Mouse (Mus musculus) kidney, embryonic 14.5 days (tissue): ENCODE results near the gene Msmb. TPM values are rescaled to one million over a fixed set of nuclear protein-coding genes. Genes with fewer than 3 reads are reported as not detected.

Experiments
- ATAC-seq: fragments of 200-750 bp; cut with Nextera tagmentation; 2 replicates; pipeline ENCODE4 v1.8.0; 2017; ENCODE audit warnings: moderate number of reproducible peaks, mild to moderate bottlenecking, moderate TSS enrichment, moderate library complexity; ENCODE audit not compliant: low FRiP score, low TSS enrichment
- H3K27ac ChIP-seq: fragments of 300-500 bp; sonication (generic); 2 replicates; pipeline ENCODE4 v1.5.1; 2014; ENCODE audit warnings: low read depth, mild to moderate bottlenecking, low read length, moderate library complexity, mixed read lengths
- H3K27me3 ChIP-seq: fragments of 300-500 bp; sonication (generic); 2 replicates; pipeline ENCODE4 v1.6.1; 2014; ENCODE audit warnings: mild to moderate bottlenecking, low read length; ENCODE audit not compliant: control insufficient read depth, insufficient read depth
- H3K36me3 ChIP-seq: fragments of 300-500 bp; sonication (generic); 2 replicates; pipeline ENCODE4 v1.6.1; 2014; ENCODE audit warnings: low read length, mixed read lengths; ENCODE audit not compliant: control insufficient read depth, insufficient read depth
- H3K4me1 ChIP-seq: fragments of 300-500 bp; sonication (generic); 2 replicates; pipeline ENCODE4 v1.6.1; 2014; ENCODE audit warnings: low read length, mixed read lengths; ENCODE audit not compliant: control insufficient read depth, insufficient read depth
- H3K4me2 ChIP-seq: fragments of 300-500 bp; sonication (generic); replicated peaks from 2 replicates; pipeline ENCODE4 v1.6.1; 2014; ENCODE audit warnings: low read depth, mild to moderate bottlenecking, low read length
- H3K4me3 ChIP-seq: fragments of 300-500 bp; sonication (generic); 2 replicates; pipeline ENCODE4 v1.5.1; 2014; ENCODE audit warnings: mild to moderate bottlenecking, low read length
- H3K9ac ChIP-seq: fragments of 300-500 bp; sonication (generic); 2 replicates; pipeline ENCODE4 v1.6.1; 2014; ENCODE audit warnings: low read depth, mild to moderate bottlenecking, low read length, moderate library complexity
- H3K9me3 ChIP-seq: fragments of 300-500 bp; sonication (generic); 2 replicates; pipeline ENCODE4 v1.6.1; 2016; ENCODE audit warnings: low read length; ENCODE audit not compliant: control insufficient read depth
- WGBS: fragments of 180-500 bp; shearing (Covaris S2); extraction: QIAGEN DNeasy Blood & Tissue Kit; methylation state at CpG from one replicate; pipeline ENCODE4 v1.1.7; 2014; 5-methylcytosine and 5-hydroxymethylcytosine counted together
- polyA plus RNA-seq: library from polyadenylated mRNA; unstranded; fragments of >200 nt; fragmentation: Nextera tagmentation; extraction: Ambion mirVana; gene quantifications from 2 replicates; pipeline ENCODE4 v1.2.1, GENCODE M21; 2014

Gene Msmb
- polyA plus RNA-seq, 1 experiment from 2014 or later: not detected

DNA sequence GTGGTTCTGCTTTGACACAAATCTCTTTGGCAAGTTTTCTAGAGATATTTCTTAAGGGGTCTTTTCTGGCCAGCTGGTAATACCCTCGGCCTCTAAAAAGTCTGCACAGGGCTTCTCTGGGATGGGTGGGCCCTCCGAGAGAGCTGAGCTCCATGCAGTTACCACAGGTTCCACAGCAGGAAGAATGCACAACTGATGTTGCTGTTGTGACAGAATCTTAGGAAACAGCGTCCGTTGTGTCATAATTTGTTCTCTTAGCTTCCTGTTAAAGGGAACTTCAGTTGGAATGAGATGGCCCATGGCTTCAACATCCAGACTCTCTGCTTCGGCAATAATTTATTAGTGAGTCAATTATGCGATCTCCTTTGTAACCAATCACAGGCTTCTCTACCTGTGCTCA is 12.9 kb downstream of the Msmb start:
- Histone ChIP-seq H3K27me3 (no peaks in the 10 kb centered on the region), H3K9ac (no peak overlapping the region), H3K27ac (no peak overlapping the region), H3K9me3 (no peaks in the 10 kb centered on the region), H3K4me3 (no peak overlapping the region), H3K36me3 (no peaks in the 10 kb centered on the region), H3K4me1 (no peaks in the 10 kb centered on the region), H3K4me2 (no peak overlapping the region)
- WGBS: 91% methylated on average over 6 of the region's 6 CpGs
- no peak for ATAC-seq

DNA sequence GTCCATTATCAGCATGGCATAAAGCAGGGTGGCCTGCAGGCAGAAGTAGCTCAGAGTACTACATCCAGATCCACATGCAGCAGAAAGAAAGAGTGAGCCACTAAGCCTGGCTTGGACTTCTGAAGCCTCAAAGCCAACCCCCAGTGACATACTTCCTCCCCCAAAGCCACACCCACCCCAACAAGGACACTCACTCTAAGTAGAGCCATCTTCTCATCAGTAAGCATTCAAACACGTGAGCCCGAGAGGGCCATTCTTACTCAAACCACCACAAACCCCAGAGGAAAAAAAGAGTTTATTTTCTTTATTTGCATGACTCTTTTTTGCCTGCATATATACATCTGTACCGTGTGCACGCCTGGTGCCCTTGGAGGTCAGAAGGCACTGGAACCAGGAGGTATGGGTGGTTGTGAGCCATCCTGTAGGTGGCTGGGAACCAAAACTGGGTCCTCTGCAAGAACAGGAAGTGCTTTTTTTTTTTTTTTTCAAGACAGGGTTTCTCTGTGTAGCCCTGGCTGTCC is 17.4 kb downstream of the Msmb start:
- Histone ChIP-seq H3K36me3 (no peaks in the 10 kb centered on the region), H3K27ac (0 out of 2 replicates have a peak overlapping the region, but pooled peaks have one; percentile 47), H3K4me2 (peak overlapping the region; percentile 75), H3K27me3 (no peaks in the 10 kb centered on the region), H3K9me3 (no peaks in the 10 kb centered on the region), H3K4me1 (peaks cover 12% of the 10 kb centered on the region), H3K9ac (peak overlapping the region; percentile 77; the same call in 1 of the 2 replicates), H3K4me3 (peak overlapping the region; percentile 65)
- peak; percentile 36; the same call in 1 of the 2 replicates for ATAC-seq
- 44% methylated on average over 4 of the region's 4 CpGs for WGBS

DNA sequence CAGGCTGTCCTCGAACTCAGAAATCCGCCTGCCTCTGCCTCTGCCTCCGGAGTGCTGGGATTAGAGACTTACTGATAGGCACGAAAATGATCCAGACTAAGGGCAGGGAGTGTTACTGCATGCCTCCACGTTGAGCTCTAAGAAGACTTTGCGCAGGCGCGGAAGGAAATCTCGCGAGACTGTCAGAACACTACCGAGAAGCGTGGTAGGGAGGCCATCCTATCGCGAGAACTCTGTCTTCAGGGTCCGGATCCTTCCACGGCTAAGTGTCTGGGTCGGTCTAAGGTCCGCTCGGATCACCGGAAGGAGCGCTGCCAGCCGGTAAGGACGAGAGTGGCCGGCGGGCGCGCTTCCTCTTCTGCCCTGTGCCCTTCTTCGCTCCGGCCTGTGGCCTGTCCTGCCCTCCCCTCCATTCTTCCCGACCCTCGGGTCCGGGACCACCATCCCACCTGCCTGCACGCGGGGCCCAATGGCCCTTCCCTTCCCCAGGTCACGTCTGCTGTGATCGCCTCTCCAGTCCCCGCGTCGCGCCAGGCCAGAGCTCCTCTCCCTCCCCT is 17.9 kb downstream of the Msmb start, which contains the start of gene Ncoa4:
Ncoa4 (plus strand) TSS at position 176 of the 557 bp plus-strand sequence.
- H3K4me1 ChIP-seq: peaks cover 12% of the 10 kb centered on the region
- no peaks in the 10 kb centered on the region for H3K9me3 ChIP-seq
- H3K9ac ChIP-seq: peak within 1 kb of the TSS; percentile 77
- ATAC-seq: peak; percentile 97
- peak within 1 kb of the TSS; percentile 73 for H3K27ac ChIP-seq
- peak within 1 kb of the TSS; percentile 75 for H3K4me2 ChIP-seq
- H3K36me3 ChIP-seq: no peaks in the 10 kb centered on the region
- under 1% methylated on average over 40 of the region's 40 CpGs for whole genome bisulfite sequencing
- H3K4me3 ChIP-seq: peak within 1 kb of the TSS; percentile 65
- H3K27me3 ChIP-seq: no peaks in the 10 kb centered on the region

- H3K4me3 ChIP-seq: peak overlapping the region; percentile 65
- H3K27ac ChIP-seq: no peak overlapping the region
- no peak for ATAC-seq
- peak overlapping the region; percentile 75 for H3K4me2 ChIP-seq
- WGBS: 30% methylated on average over 7 of the region's 7 CpGs
- H3K36me3 ChIP-seq: no peaks in the 10 kb centered on the region
- H3K9me3 ChIP-seq: no peaks in the 10 kb centered on the region
- peak overlapping the region; percentile 77 for H3K9ac ChIP-seq
- H3K4me1 ChIP-seq: peaks cover 20% of the 10 kb centered on the region
- no peaks in the 10 kb centered on the region for H3K27me3 ChIP-seq
These were observed 18.7 kb downstream of the Msmb start for GRCm38 (mm10) chr14:32160563-32160962.

DNA sequence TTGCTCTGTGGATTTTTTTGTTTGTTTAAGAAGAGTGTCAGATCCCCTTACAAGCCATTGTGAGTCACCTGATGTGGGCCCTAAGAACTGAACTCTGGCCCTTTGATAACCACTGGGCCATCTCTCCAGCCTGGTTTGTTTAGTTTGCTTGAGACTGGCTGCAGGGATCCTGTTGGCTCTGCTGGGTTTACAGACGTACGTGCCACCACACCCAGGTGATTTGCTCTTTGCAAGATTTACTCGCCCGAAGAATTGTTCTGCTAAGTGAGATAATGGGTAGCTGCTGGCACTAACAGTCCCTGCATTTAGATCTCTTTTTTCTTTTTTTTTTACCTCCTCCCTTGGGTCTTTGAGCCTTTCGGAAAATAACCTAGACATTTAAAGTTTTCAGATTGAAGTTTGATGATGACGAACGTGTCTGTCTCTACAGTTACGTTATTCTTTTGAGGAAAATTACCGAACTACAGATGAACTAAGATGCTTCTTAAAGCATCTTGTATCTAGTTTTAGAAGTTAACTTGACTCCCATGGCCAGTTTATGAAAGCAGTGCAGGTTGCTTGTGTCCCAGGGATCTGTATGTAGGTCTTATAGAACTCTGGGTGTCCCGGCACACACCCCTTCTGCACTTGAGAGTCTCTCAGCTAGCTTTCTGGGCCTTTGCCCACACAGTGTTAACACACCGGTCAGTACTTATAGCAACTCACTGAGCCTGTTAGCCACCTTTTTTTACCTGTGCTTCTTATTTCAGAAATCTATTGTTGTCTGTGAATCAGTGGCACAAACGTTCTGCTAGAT is 19.5 kb downstream of the Msmb start:
- H3K4me2 ChIP-seq: peak overlapping the region; percentile 75
- H3K4me3 ChIP-seq: peak overlapping the region; percentile 65
- no peaks in the 10 kb centered on the region for H3K27me3 ChIP-seq
- no peak for ATAC-seq
- H3K27ac ChIP-seq: no peak overlapping the region
- no peaks in the 10 kb centered on the region for H3K9me3 ChIP-seq
- peaks cover 20% of the 10 kb centered on the region for H3K4me1 ChIP-seq
- WGBS: 86% methylated on average over 12 of the region's 12 CpGs
- H3K36me3 ChIP-seq: no peaks in the 10 kb centered on the region
- H3K9ac ChIP-seq: peak overlapping the region; percentile 77; the same call in 1 of the 2 replicates

GRCm38 (mm10) chr14:32162231-32162630 is 20.4 kb downstream of the Msmb start:
- no peak overlapping the region for H3K4me3 ChIP-seq
- no peak overlapping the region for H3K27ac ChIP-seq
- H3K4me2 ChIP-seq: no peak overlapping the region
- 83% methylated on average over 5 of the region's 5 CpGs for WGBS
- H3K36me3 ChIP-seq: no peaks in the 10 kb centered on the region
- ATAC-seq: no peak
- H3K4me1 ChIP-seq: peaks cover 20% of the 10 kb centered on the region
- no peak overlapping the region for H3K9ac ChIP-seq
- no peaks in the 10 kb centered on the region for H3K27me3 ChIP-seq
- no peaks in the 10 kb centered on the region for H3K9me3 ChIP-seq

- 91% methylated on average over 11 of the region's 11 CpGs for WGBS
- peaks cover 20% of the 10 kb centered on the region for H3K4me1 ChIP-seq
- no peak for ATAC-seq
These were observed 21.5 kb downstream of the Msmb start for GRCm38 (mm10) chr14:32163203-32163888.

DNA sequence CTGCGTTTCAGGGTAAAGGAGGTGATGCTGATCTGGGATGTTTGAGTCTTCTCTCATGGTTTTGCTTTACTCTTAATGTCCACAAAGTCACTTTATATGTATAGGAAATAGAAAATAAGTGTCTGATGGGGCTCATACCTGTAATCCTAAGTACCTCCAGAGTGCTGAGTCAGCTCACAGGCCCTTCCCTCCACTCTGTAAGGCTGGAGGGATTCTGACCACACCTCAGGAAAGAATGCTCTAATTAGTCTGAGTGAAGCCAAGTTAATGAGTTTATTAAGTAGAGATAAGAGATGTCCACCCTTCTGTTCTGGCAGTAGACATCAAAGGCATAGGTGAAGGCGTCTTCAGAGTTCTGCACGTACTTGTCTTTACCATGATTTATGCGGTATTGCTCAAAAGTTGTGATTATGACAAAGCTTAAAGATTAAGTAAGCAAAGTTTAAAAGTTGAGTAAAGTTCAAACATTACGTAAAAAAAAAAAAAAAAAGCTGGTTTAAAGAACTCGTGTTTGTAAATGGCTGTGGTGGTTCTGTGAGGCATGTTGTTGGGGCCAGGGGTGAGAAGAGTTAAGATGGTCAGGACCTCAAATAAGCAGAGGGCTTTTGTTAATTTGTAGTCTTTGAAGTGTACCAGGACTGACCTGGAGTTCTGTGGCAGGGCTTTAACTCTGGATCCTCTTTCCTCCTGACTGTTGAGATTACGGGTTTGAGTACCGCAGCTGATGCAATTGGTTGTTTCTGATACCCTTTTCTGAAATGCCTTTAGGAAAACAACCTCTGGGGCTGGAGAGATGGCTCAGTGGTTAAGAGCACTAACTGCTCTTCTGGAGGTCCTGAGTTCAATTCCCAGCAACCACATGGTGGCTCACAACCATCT is 22.6 kb downstream of the Msmb start:
- Histone ChIP-seq H3K27ac (no peak overlapping the region), H3K4me2 (no peak overlapping the region), H3K4me1 (peaks cover 20% of the 10 kb centered on the region), H3K27me3 (no peaks in the 10 kb centered on the region), H3K9me3 (no peaks in the 10 kb centered on the region), H3K4me3 (no peak overlapping the region; the same call in 1 of the 2 replicates), H3K9ac (no peak overlapping the region), H3K36me3 (no peaks in the 10 kb centered on the region)
- 77% methylated on average over 8 of the region's 8 CpGs for WGBS
- ATAC-seq: no peak

More at GRCm38 (mm10) chr14:32163203-32163888, 21.5 kb downstream of the Msmb start:
- no peak overlapping the region for H3K4me3 ChIP-seq
- no peak overlapping the region for H3K27ac ChIP-seq
- no peak overlapping the region for H3K4me2 ChIP-seq
- no peak overlapping the region for H3K9ac ChIP-seq
- no peaks in the 10 kb centered on the region for H3K27me3 ChIP-seq
- no peaks in the 10 kb centered on the region for H3K36me3 ChIP-seq
- no peaks in the 10 kb centered on the region for H3K9me3 ChIP-seq
